Mouse (Mus musculus) cerebellum, adult (tissue): Measurements from ENCODE around the gene Gm44511.

Experiments used
- ATAC-seq: cut with Nextera tagmentation; 2 replicates; pipeline ENCODE4 v1.9.2; 2017; ENCODE audit warnings: mild to moderate bottlenecking, moderate library complexity, mixed read lengths; ENCODE audit not compliant: insufficient number of reproducible peaks, low FRiP score, low TSS enrichment

Gm44511 gene

DNA sequence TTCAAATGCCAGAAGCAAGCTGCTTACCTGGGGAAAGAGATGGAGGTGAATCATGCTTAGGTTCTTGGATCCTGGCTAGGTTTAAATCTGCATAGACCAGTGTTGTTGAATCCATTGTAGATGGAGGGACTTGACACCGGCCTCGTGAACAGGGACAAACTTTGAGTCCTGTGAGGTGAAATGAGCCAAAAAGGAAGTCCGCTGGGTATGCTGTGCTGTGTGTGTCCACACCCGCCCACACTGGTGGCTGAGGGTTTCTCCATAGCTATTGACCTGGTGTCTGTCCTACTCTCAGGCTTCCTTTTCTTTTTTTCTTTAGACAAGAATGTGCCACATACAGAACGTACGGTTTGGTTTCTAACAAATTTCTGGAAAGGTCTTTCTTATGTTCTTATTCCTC lies at the start of gene Gm44511, which contains the start of gene Klrb1b:
Gene Gm44511, minus strand, starts transcription at position 184 of the 400 bp plus-strand sequence.
Gene Klrb1b, minus strand, starts transcription at position 200 of the 400 bp plus-strand sequence.
- ATAC-seq: no peak

GRCm38 (mm10) chr6:128871910-128872610 lies 45.9 kb upstream of the Gm44511 start:
- no peak for ATAC-seq

DNA sequence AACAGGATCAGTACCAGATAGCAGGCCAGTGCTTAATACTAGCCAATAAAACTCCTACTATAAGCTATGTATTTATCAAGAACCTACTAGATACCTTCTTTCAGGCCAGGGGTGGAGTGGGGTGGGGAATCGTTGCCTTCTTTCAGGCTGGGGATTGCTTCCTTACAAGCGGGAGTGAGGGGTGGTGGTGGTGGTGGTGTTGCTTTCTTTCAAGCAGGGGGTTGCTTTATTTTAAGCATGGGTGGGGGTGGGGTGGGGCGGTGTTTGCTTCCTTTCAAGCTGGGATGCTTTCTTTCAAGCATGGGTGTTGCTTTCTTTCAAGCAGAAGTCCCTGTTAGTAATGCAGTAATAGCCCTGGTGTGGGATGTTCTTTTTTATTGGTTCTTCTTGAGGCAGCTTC lies 42.7 kb upstream of the Gm44511 start:
- ATAC-seq: no peak

GRCm38 (mm10) chr6:128857976-128858375 lies 31.9 kb upstream of the Gm44511 start:
- ATAC-seq: no peak

GRCm38 (mm10) chr6:128856250-128856649 lies 30.1 kb upstream of the Gm44511 start:
- peak; percentile 92 for ATAC-seq

- no peak for ATAC-seq
Observed at GRCm38 (mm10) chr6:128855477-128855876, 29.4 kb upstream of the Gm44511 start.

DNA sequence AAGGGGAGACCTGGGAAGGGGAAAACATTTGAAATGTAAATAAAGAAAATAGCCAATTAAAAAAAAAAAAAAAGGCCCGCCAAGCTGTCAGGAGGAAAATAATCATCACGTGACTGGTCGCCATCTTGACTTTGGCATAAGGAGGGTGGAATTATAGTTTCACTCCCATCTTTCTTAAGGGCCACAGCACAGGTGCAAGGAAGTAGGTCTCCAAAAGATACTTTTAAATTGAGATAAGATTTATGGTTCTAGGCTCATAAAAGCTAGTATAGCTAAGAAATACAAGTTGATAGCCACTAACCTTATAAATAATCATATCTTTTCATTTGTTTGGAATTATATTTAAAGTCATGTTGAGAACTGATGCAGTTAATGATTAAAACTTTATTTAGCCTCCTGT lies 28.8 kb upstream of the Gm44511 start:
- ATAC-seq: no peak

DNA sequence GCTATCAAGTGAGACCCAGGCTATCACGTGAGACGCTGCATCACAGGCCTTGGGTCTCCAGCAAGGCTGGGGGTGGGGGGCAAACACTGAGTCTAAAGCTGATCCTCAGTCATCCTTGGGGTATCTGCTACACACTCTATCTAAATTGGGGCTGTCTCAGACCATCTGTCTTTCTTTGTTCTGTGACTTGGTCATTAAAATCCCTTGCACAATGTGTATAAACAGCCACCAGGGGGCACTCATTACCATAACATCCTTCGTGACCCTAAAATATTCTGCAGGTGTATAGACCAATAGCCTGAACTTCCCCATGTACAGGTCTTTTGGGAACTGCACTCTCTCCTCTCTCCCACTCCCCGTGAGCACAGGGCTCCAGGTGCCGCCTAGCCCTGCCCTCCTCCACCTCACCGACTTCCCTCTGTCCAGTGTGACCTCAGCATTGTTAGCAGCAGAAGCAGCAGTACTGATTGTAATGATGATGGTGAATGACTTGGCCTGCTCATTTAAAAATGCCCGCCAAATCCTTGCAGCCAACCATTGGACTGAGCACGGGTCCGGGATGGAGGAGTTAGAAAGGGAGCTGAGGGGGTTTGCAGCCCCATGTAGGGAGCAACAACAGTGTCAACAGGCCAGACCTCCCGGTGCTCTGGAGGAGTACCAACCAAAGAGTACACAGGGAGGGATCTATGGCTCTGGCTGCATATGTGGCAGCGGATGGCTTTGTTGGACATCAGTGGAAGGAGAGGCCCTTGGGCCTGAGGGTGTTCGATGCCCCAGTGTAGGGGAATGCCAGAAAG lies 28.1 kb upstream of the Gm44511 start:
- peak; percentile 53 for ATAC-seq

GRCm38 (mm10) chr6:128852766-128853165 lies 26.7 kb upstream of the Gm44511 start:
- ATAC-seq: no peak

DNA sequence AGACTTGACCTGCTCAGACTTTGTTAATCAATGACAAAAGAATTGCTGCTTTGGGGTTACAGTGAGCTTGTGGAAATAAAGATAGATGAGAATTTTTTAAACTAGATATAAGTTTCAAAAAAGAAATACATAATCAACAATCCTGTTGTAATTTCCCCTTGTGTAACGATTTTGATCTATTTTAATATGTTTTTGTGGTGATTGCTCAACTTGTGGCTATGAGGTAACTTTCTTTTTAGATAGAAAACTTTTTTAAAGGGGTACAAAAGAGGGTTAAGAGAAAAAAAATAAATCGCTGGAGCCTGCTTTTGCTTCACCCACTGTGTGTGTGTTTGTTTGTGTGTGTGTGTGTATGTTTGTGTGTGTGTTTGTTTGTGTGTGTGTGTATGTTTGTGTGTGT lies 25.0 kb upstream of the Gm44511 start:
- no peak for ATAC-seq

DNA sequence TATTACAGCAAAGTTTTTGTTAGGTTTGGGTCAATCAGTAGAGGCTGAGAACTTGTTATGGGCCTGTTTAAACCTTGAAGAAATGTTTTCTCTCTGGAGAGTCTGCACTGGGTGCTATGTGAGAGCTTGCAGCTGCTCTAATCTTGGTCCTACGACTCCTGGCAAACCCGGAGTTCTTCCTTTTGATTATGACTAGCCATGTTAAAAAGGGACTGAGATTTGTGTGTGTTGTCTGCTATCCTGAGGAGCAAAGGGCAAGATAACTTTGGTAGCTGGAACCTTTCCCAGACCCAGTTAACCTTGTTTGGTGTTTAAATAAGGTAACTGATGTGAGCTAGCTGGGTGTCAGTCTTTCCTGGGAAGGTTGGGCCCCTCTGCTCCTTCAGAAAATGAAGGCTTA lies 24.6 kb upstream of the Gm44511 start:
- ATAC-seq: no peak

DNA sequence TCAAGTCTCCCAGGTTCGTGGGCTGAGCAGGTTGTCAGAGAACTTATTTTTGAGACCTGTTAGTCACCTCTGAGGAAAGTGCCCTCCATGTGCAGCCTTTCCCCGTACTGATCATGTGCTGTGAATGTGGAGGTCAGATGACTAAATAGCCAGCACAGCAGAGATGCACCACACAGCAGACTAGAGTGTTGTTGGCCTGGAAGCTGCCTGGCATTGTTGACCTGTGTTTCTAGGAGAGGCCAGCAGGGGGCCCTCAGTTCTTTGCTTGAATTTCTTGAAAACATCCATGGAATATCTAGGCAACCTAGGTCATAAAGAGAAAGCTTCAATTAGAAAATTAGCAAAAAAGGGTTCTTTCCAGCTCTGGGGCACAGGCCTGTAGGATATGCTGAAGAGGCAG lies 23.8 kb upstream of the Gm44511 start:
- ATAC-seq: no peak

DNA sequence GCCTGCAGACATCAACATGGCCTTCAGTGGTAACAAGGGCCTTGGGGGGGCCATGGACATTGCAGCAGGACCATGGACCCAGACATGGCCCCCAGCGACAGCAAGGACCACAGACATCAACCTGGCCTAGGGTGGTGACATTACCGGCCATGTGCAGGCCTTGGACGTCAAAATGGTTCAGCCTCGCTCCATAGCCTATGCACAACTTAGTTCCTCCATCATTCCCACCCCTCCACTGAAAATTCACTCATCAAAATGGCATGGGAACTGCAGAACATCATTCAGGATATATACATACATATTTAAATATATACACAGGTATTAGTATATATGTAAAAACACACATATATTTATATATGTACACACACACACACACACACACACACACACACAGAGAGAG lies 21.3 kb upstream of the Gm44511 start:
- ATAC-seq: no peak

GRCm38 (mm10) chr6:128845998-128846542 lies 20.0 kb upstream of the Gm44511 start:
- ATAC-seq: no peak

- ATAC-seq: no peak
Observed at GRCm38 (mm10) chr6:128845319-128845979, 19.3 kb upstream of the Gm44511 start.

- no peak for ATAC-seq
Observed at GRCm38 (mm10) chr6:128844586-128845080, 18.5 kb upstream of the Gm44511 start.

- no peak for ATAC-seq
Observed at GRCm38 (mm10) chr6:128844131-128844530, 18.0 kb upstream of the Gm44511 start.

DNA sequence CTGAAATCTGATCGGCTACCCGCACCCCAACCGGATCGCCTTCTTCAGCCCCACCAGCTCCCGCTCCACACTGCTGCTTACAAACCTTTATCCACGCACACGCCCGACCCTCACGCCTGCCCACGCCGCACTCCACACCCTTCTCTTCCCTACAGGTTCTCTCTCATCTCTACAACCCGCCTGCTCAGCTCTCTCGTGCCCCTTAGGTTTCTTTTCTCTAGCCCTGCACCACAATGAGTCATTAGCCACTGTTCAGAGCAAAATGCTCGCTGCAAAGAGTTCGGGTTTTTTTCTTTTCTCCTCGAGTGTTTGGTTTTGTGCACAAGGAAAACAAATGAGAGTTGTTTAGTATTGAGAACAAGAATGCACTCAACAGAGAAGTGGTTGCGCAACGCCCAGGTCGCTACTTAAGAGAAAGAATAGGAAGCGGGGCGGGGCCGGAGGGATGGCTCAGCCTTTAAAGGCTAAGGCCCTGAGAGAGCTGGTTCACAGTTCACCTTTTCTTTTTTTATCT lies 17.4 kb upstream of the Gm44511 start:
- ATAC-seq: peak; percentile 41

DNA sequence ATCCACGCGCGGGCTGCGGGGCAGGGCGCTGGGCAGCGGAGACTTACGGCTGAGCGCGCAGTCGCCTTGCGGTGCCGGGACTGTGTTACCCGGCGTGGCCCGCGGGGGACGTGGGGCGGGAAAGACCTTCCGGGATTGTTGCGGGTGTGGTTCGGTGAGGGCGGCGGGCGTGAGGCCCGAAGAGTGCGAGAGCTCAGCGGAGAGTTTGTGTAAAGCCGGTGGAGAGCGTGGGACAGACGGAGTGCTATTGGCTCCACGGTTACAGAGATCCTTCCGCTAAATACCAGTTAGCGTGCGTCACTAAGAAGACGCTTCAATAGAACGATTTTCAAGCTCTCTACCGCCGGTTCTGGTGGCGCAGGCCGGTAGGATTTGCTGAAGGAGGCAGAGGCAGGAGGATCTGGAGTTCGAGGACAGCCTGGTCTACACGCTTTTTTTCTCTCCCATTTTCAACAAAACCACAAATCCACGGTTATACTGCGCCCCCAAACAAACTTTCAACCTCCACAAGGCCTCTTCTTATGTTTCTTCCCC lies 16.9 kb upstream of the Gm44511 start:
- ATAC-seq: peak; percentile 78

GRCm38 (mm10) chr6:128842356-128842944 lies 16.3 kb upstream of the Gm44511 start:
- no peak for ATAC-seq
